Mouse (Mus musculus) small intestine, adult 2 months (tissue): Measurements from ENCODE around the gene Kera.

Source experiments
- CTCF ChIP-seq: fragments of 200-500 bp; IDR thresholded peaks from 2 replicates; pipeline ENCODE4 v1.5.1; 2012; ENCODE audit warnings: low read depth, mild to moderate bottlenecking, control low read depth, inconsistent platforms, low read length, moderate library complexity, mixed read lengths; ENCODE audit not compliant: insufficient replicate concordance, insufficient read length; ENCODE audit errors: extremely low read depth
- POLR2A ChIP-seq: fragments of 200-500 bp; IDR thresholded peaks from 2 replicates; pipeline ENCODE4 v1.6.1; 2012; ENCODE audit warnings: low read depth, mild to moderate bottlenecking, control low read depth, inconsistent platforms, low read length, moderate library complexity

- TF ChIP-seq CTCF (no peak), POLR2A (no peak)
Measured at GRCm38 (mm10) chr10:97650334-97650733, 43.7 kb downstream of the Kera start.
